Mouse (Mus musculus) liver, embryonic 13.5 days (tissue): ENCODE data around the gene Gm21885. TPM values are rescaled to one million over a fixed set of nuclear protein-coding genes. Genes with fewer than 3 reads are reported as not detected.
A peak's percentile ranks its signal among the peaks of the same experiment; 100 is the strongest.
"Not testable (repeated sequence)": the region's sequence is repeated elsewhere in the genome, so short reads cannot be mapped to it uniquely, and the experiment has no call there.

ENCODE experiments used
- ATAC-seq: fragments of 200-750 bp; cut with Nextera tagmentation; 2 replicates; pipeline ENCODE4 v1.8.0; 2017; ENCODE audit warnings: low read depth, mild to moderate bottlenecking, moderate number of reproducible peaks, moderate library complexity
- DNase-seq: peaks from one replicate; pipeline ENCODE4 v3.0.0; 2022
- H3K27ac ChIP-seq: fragments of 300-500 bp; sonication (generic); 2 replicates; pipeline ENCODE4 v1.5.1; 2015; ENCODE audit warnings: moderate library complexity, mild to moderate bottlenecking, inconsistent platforms
- H3K27me3 ChIP-seq: fragments of 300-500 bp; sonication (generic); 2 replicates; pipeline ENCODE4 v1.6.1; 2015; ENCODE audit warnings: mild to moderate bottlenecking, inconsistent platforms
- H3K36me3 ChIP-seq: fragments of 300-500 bp; sonication (generic); 2 replicates; pipeline ENCODE4 v1.6.1; 2015; ENCODE audit warnings: mild to moderate bottlenecking, inconsistent platforms
- H3K4me1 ChIP-seq: fragments of 300-500 bp; sonication (generic); replicated peaks from 2 replicates; pipeline ENCODE4 v1.6.1; 2015; ENCODE audit warnings: inconsistent platforms
- H3K4me2 ChIP-seq: fragments of 300-500 bp; sonication (generic); 2 replicates; pipeline ENCODE4 v1.6.1; 2015; ENCODE audit warnings: inconsistent platforms, mild to moderate bottlenecking, moderate library complexity
- H3K4me3 ChIP-seq: fragments of 300-500 bp; sonication (generic); replicated peaks from 2 replicates; pipeline ENCODE4 v1.5.1; 2015; ENCODE audit warnings: mild to moderate bottlenecking, inconsistent platforms
- H3K9ac ChIP-seq: fragments of 300-500 bp; sonication (generic); 2 replicates; pipeline ENCODE4 v1.6.1; 2015; ENCODE audit warnings: mild to moderate bottlenecking, inconsistent platforms
- H3K9me3 ChIP-seq: fragments of 300-500 bp; sonication (generic); replicated peaks from 2 replicates; pipeline ENCODE4 v1.6.1; 2016; ENCODE audit warnings: inconsistent platforms
- WGBS: fragments of 180-500 bp; shearing (Covaris S2); methylation state at CpG from one replicate; pipeline ENCODE4 v1.1.7; 2015; ENCODE audit not compliant: insufficient replicate concordance; 5-methylcytosine and 5-hydroxymethylcytosine counted together
- polyA plus RNA-seq: library from polyadenylated mRNA; unstranded; fragments of >200 nt; fragmentation: Nextera tagmentation; extraction: Ambion mirVana; gene quantifications from 2 replicates; pipeline ENCODE4 v1.2.1, GENCODE M21; 2015

Gm21885 gene
- polyA plus RNA-seq, 1 experiment from 2014 or later, result not detected

DNA sequence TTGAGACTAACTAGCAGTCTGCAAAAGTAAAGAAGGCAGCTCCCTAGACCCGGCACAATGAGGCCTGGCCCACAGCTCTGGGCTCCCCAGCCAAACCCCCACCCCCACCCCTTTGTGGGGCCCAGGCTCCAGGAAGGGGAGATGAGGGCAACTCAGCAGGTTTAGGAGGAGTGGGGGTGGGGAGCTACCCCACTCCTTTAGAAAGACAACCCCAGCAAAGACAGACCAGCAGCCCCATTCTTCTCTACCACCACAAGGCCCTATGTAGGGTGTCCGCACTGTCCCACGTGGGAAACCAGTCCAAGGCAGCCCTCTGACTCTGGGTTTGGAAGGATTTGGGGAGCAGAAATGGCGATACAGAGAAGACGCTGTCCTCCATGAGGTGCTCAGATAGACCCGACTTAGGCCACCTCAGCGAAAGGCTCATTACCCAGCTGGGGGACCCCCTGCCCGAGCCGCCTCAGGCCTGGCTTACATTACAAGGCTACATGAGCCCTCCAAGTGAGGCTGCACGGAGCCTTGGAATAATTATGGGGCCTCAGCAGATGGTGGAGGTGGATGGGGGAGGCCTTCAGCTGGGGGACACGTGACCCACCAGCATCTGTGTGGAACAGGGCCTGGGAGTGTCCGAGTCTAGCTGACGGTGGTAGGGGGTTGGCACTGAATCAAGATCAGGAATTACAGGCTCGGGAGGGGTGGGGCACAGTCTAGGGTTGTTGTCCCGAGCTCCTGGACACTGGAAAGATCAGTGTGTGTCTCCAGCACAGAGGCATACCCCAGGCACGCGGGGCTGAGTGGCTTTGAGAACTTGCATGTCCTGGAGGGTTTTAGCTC lies 35.5 kb upstream of the Gm21885 start, which contains the start of gene Wfikkn2:
TSS of gene Wfikkn2 (minus strand) at position 51 of the 834 bp plus-strand sequence.
- Histone ChIP-seq H3K9ac (no peak within 1 kb of the TSS), H3K4me3 (no peak within 1 kb of the TSS), H3K4me1 (peaks cover 17% of the 10 kb centered on the region), H3K9me3 (no peaks in the 10 kb centered on the region), H3K36me3 (no peaks in the 10 kb centered on the region), H3K27ac (no peak within 1 kb of the TSS), H3K4me2 (no peak within 1 kb of the TSS), H3K27me3 (peaks cover 50% of the 10 kb centered on the region)
- DNase-seq, result no peak
- ATAC-seq, result no peak
- 63% methylated on average over 17 of the region's 17 CpGs for WGBS

DNA sequence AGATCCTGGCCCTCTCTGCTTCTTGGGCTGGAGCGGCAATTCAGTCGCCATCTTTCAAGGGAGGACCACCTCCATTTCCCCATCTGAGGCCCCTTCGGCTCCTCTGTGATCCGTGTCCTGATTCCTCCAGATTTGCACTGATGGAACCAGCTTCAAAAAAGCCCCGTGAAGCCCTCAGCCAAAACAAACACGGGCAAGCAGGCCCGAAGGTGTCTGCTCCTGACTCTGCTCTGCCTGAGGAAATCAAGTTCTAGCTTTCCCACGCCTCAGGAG lies 34.9 kb upstream of the Gm21885 start:
- Histone ChIP-seq H3K27me3 (peaks cover 44% of the 10 kb centered on the region), H3K4me1 (peaks cover 17% of the 10 kb centered on the region), H3K9ac (no peak overlapping the region), H3K4me2 (no peak overlapping the region), H3K36me3 (no peaks in the 10 kb centered on the region), H3K27ac (no peak overlapping the region), H3K9me3 (no peaks in the 10 kb centered on the region), H3K4me3 (no peak overlapping the region)
- DNase-seq (no peak), ATAC-seq (no peak)
- 71% methylated on average over 8 of the region's 8 CpGs for WGBS

DNA sequence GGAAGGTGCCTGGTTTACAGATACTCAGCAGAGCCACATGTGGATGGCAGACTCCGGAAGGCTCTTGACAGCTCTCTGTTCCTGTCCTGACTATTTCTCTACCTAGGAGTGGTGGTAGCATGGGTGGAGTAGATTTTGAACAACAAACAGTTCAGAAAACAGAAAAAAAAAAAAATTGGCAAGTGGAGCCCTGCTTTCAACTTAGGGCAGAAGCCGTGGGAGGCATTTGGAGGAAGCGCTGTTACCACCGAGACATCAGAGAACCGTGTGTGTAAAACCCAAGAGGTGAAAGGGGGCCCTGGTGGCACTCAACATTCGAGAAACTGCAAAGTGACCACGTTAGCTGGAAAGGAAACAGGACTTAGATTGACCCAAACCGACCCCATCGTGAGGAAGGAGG lies 28.5 kb upstream of the Gm21885 start:
- H3K27ac ChIP-seq, result no peak overlapping the region
- H3K9ac ChIP-seq, result no peak overlapping the region
- ATAC-seq, result no peak
- H3K9me3 ChIP-seq, result 0 out of 2 replicates have a peak, but pooled peaks cover 5% of the 10 kb centered on the region
- H3K4me3 ChIP-seq, result no peak overlapping the region
- H3K36me3 ChIP-seq, result no peaks in the 10 kb centered on the region
- DNase-seq, result no peak
- WGBS, result 64% methylated on average over 9 of the region's 9 CpGs
- peaks cover 25% of the 10 kb centered on the region for H3K27me3 ChIP-seq
- peaks cover 6% of the 10 kb centered on the region for H3K4me1 ChIP-seq
- H3K4me2 ChIP-seq, result no peak overlapping the region

DNA sequence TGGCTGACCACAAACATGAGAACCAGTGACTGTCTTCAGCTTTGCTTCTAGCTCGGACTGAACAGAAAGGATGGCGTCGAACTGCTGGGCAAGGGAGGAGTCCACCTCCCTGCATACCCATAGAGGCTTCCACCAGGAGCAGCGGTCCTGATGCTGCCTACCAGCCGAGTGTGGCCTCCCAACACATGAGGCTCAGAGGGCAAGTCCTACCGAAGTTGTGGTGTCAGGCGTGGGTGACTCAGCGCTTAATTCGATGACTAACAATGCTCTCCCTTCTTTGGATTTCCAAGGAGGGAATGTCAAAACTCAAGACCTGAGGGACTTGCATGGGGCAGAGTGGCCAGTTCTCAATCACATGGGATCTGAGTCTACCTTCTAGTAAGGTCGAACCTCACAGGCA lies 28.0 kb upstream of the Gm21885 start:
- Histone ChIP-seq H3K9ac (no peak overlapping the region), H3K27ac (no peak overlapping the region), H3K4me2 (no peak overlapping the region), H3K4me1 (peaks cover 6% of the 10 kb centered on the region), H3K27me3 (peaks cover 22% of the 10 kb centered on the region), H3K4me3 (no peak overlapping the region), H3K36me3 (no peaks in the 10 kb centered on the region), H3K9me3 (0 out of 2 replicates have a peak, but pooled peaks cover 5% of the 10 kb centered on the region)
- ATAC-seq (no peak), DNase-seq (no peak)
- WGBS, result 61% methylated on average over 10 of the region's 10 CpGs

DNA sequence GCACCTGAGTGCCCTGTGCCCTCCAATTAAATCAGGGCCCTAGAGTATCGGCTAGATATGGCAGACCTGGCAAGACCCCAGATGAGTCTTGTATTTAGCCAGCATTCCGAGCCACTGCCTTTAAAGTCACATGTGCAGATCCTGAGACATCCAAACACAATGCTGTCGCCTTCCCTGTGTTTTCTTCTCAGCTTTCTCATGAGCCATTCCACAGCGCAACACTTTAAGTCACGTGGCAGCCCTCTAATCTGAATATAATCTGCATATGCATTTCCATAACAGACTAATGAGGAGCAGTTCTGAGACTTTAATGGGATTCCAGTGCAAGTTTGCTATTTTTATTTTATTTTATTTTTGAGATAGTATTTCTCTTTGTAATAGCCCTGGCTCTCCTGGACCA lies 25.9 kb upstream of the Gm21885 start:
- Histone ChIP-seq H3K27ac (no peak overlapping the region), H3K36me3 (no peaks in the 10 kb centered on the region), H3K9me3 (0 out of 2 replicates have a peak, but pooled peaks cover 5% of the 10 kb centered on the region), H3K4me3 (no peak overlapping the region), H3K4me2 (no peak overlapping the region), H3K4me1 (peaks cover 17% of the 10 kb centered on the region), H3K27me3 (peaks cover 22% of the 10 kb centered on the region), H3K9ac (no peak overlapping the region)
- DNase-seq, result no peak
- 64% methylated on average over 5 of the region's 5 CpGs for WGBS
- ATAC-seq, result no peak

DNA sequence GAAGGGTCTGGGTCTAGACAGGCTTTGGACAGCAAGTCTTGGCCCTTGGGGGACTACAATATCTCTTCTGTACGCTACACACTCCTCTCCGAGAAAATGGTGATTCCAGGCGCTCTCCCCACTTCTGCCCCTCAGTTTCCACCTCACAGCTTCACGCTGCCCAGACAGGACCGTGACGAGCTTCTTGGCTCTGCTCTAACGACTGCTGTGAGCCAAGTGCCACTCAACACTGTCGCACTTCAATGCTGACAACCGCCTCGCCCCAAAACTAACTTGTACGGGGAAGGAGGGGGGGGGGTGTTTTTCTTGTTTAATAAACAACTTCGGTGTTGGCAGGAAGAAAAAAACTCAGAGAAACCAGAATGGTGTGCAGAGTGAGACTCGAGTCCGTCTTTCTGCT lies 23.7 kb upstream of the Gm21885 start:
- peaks cover 13% of the 10 kb centered on the region for H3K27me3 ChIP-seq
- 0 out of 2 replicates have a peak, but pooled peaks cover 5% of the 10 kb centered on the region for H3K9me3 ChIP-seq
- no peak overlapping the region for H3K9ac ChIP-seq
- no peak overlapping the region for H3K27ac ChIP-seq
- no peak overlapping the region for H3K4me2 ChIP-seq
- WGBS, result 76% methylated on average over 14 of the region's 14 CpGs
- H3K4me1 ChIP-seq, result peaks cover 39% of the 10 kb centered on the region
- H3K36me3 ChIP-seq, result no peaks in the 10 kb centered on the region
- ATAC-seq (no peak), DNase-seq (no peak)
- no peak overlapping the region for H3K4me3 ChIP-seq

DNA sequence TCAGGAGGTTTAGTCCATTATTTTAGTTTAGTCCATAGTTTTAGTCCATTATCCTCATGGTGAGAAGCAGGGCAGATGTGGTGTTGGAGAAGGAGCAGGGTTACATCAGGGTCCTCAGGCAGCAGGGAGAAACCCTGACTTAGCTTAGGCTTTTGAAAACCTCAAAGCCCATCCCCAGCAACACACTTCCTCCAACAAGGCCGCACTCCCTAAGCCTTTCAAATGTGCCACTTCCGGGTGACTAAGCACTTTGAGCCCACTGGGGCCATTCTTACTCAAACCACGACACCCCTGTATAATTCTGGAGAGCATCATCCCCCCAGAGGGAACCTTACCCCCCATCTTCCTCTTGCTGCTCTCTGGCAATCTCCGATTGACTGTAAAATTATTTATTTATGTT lies 21.9 kb upstream of the Gm21885 start:
- H3K27ac ChIP-seq, result peak overlapping the region; percentile 92
- H3K36me3 ChIP-seq, result no peaks in the 10 kb centered on the region
- ATAC-seq (no peak), DNase-seq (no peak)
- no peak overlapping the region for H3K9ac ChIP-seq
- H3K27me3 ChIP-seq, result peaks cover 10% of the 10 kb centered on the region
- peaks cover 42% of the 10 kb centered on the region for H3K4me1 ChIP-seq
- WGBS, result 47% methylated on average over 4 of the region's 4 CpGs
- no peak overlapping the region for H3K4me2 ChIP-seq
- H3K9me3 ChIP-seq, result 0 out of 2 replicates have a peak, but pooled peaks cover 5% of the 10 kb centered on the region
- no peak overlapping the region for H3K4me3 ChIP-seq

DNA sequence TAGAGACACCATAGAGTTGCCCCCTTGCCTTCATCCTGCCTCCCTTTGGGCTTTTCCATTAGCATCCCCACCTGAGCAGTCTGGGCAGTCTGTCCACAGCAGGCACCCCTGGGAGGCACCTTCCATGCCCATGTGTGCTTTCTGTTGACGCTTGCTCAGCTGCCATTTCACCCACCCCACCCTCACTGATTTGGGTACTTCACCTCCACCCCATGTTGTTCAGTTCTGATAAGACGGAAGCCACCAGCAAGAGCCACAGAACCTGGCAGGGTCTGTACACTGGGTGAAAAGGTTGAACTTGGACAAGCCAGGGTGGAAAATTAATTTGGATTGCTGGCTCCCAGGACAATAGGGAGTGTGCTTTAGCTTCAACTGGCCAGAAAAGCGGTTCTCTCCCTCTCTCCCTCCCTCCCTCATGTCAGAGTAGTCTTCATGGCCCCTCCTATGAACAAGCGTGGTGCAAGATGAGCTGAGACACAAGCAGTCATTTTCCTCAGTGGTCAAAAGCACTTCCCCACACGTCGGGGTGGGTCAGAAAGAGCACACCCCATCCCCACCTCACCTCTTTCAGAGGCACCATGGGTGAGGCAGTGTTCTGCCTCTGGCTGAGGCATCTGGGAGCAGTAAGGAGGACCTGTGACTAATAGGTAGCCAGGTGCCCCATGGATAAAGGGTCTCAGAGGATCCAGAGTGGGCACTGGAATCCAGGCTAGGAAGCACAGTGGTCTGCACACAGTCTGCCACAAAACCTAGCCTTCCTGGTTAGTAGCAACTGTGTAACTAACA lies 19.9 kb upstream of the Gm21885 start:
- peak; percentile 96 for ATAC-seq
- Histone ChIP-seq H3K4me3 (no peak overlapping the region), H3K4me2 (peak overlapping the region; percentile 51), H3K27me3 (0 out of 2 replicates have a peak, but pooled peaks cover 2% of the 10 kb centered on the region), H3K9me3 (0 out of 2 replicates have a peak, but pooled peaks cover 1% of the 10 kb centered on the region), H3K27ac (peak overlapping the region; percentile 92), H3K9ac (peak overlapping the region; percentile 63), H3K36me3 (no peaks in the 10 kb centered on the region), H3K4me1 (peaks cover 62% of the 10 kb centered on the region)
- WGBS, result 37% methylated on average over 6 of the region's 6 CpGs
- DNase-seq, result peak; percentile 57

DNA sequence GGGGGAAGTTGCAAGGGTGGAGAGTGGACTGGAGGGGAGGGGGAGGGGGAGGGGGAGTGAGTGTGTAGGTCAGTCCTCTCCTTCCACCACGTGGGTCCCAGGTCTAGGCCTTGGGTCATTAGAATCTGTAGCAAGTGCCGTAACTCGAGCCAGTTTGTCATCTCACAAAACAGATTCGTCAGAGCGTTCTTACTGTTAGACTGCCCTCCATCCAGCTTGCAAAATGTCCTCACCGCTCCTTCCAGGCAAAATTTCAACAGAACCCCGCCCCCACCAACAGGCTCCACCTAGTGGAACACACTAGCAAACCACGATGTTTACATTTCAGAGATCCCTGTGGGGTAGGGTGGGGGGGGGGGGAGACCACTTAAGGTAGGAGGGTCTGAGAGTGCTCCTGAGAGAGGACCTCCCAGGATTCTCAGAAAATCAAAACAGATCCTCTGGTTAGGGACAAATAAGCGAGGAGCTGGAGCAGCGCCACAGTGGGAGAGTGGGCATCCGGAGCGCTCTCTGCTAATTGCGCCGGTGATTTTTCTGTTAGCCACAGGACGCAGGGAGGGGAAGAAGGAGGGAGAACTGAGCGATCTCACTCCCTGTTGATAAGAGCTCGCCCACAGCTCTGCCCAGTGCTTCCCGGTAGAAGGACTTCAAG lies 16.4 kb upstream of the Gm21885 start:
- no peaks in the 10 kb centered on the region for H3K36me3 ChIP-seq
- H3K27ac ChIP-seq, result peak overlapping the region; percentile 83
- ATAC-seq, result peak; percentile 62
- no peaks in the 10 kb centered on the region for H3K27me3 ChIP-seq
- peaks cover 75% of the 10 kb centered on the region for H3K4me1 ChIP-seq
- no peaks in the 10 kb centered on the region for H3K9me3 ChIP-seq
- peak overlapping the region; percentile 68 for H3K4me2 ChIP-seq
- peak overlapping the region; percentile 63 for H3K9ac ChIP-seq
- peak overlapping the region; percentile 48 for H3K4me3 ChIP-seq
- DNase-seq, result peak; percentile 47
- WGBS, result 1% methylated on average over 18 of the region's 18 CpGs

DNA sequence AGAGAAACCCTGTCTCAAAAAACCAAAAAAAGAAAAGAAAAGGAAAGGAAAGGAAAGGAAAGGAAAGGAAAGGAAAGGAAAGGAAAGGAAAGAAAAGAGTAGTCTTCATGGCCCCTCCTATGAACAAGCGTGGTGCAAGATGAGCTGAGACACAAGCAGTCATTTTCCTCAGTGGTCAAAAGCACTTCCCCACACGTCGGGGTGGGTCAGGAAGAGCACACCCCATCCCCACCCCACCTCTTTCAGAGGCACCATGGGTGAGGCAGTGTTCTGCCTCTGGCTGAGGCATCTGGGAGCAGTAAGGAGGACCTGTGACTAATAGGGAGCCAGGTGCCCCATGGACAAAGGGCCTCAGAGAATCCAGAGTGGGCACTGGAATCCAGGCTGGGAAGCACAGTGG lies 15.5 kb upstream of the Gm21885 start:
- Histone ChIP-seq H3K4me2 (peak overlapping the region; percentile 68), H3K27ac (peak overlapping the region; percentile 83), H3K4me1 (peaks cover 66% of the 10 kb centered on the region)
- not testable (repeated sequence) for H3K9me3 ChIP-seq, H3K4me3 ChIP-seq, H3K27me3 ChIP-seq, H3K9ac ChIP-seq, ATAC-seq, DNase-seq, H3K36me3 ChIP-seq
- 28% methylated on average over 3 of the region's 3 CpGs for WGBS

DNA sequence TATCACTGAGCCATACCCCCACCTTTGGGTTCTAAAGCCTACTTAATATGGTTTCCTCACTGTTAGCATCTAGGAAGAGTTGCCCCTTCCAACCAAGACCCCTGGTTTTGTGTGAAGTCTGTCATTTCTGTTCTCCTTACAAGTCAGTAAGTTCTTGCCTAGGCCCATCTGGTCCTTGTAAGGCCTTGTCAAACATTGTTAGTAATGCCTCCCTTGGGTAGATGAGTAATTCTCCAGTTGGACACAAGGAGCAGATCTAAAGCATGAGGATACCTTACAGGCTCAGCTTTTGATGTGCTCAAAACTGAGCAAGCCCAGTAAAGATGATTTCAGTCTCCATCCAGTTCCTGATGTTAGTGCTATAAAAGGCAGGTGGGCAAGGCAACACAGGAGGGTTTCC lies 12.9 kb upstream of the Gm21885 start:
- no peak overlapping the region for H3K4me3 ChIP-seq
- H3K4me1 ChIP-seq, result peaks cover 66% of the 10 kb centered on the region
- H3K27ac ChIP-seq, result no peak overlapping the region
- ATAC-seq (no peak), DNase-seq (no peak)
- H3K9ac ChIP-seq, result no peak overlapping the region
- H3K36me3 ChIP-seq, result no peaks in the 10 kb centered on the region
- H3K9me3 ChIP-seq, result no peaks in the 10 kb centered on the region
- no peak overlapping the region for H3K4me2 ChIP-seq
- no peaks in the 10 kb centered on the region for H3K27me3 ChIP-seq
